Mouse (Mus musculus) lung, embryonic 14.5 days (tissue): ENCODE data around the gene Ppp4r4. TPM values are rescaled to one million over a fixed set of nuclear protein-coding genes. Genes with fewer than 3 reads are reported as not detected.
"Not testable (repeated sequence)": the region's sequence is repeated elsewhere in the genome, so short reads cannot be mapped to it uniquely, and the experiment has no call there.

Experiments
- ATAC-seq: fragments of 200-750 bp; cut with Nextera tagmentation; 2 replicates; pipeline ENCODE4 v1.8.0; 2017; ENCODE audit warnings: mild to moderate bottlenecking, moderate TSS enrichment, moderate library complexity; ENCODE audit not compliant: insufficient read depth
- DNase-seq: peaks from one replicate; pipeline ENCODE4 v3.0.0-alpha.2; 2015
- H3K27ac ChIP-seq: fragments of 300-500 bp; sonication (generic); 2 replicates; pipeline ENCODE4 v1.5.1; 2014; ENCODE audit warnings: low read depth, mild to moderate bottlenecking, moderate library complexity
- H3K27me3 ChIP-seq: fragments of 300-500 bp; sonication (generic); 2 replicates; pipeline ENCODE4 v1.6.1; 2014; ENCODE audit warnings: low read length, control low read depth; ENCODE audit not compliant: insufficient read depth
- H3K36me3 ChIP-seq: fragments of 300-500 bp; sonication (generic); 2 replicates; pipeline ENCODE4 v1.6.1; 2014; ENCODE audit warnings: control low read depth; ENCODE audit not compliant: insufficient read depth
- H3K4me1 ChIP-seq: fragments of 300-500 bp; sonication (generic); 2 replicates; pipeline ENCODE4 v1.6.1; 2014; ENCODE audit warnings: antibody characterized with exemption, control low read depth; ENCODE audit not compliant: insufficient read depth
- H3K4me2 ChIP-seq: fragments of 300-500 bp; sonication (generic); 2 replicates; pipeline ENCODE4 v1.6.1; 2014; ENCODE audit warnings: mild to moderate bottlenecking
- H3K4me3 ChIP-seq: fragments of 300-500 bp; sonication (generic); 2 replicates; pipeline ENCODE4 v1.5.1; 2014; ENCODE audit warnings: low read depth, low read length
- H3K9ac ChIP-seq: fragments of 300-500 bp; sonication (generic); 2 replicates; pipeline ENCODE4 v1.6.1; 2014
- H3K9me3 ChIP-seq: fragments of 300-500 bp; sonication (generic); 2 replicates; pipeline ENCODE4 v1.6.1; 2016; ENCODE audit warnings: low read depth, low read length, control low read depth
- CTCF ChIP-seq: IDR thresholded peaks from 2 replicates; pipeline ENCODE4 v1.5.1; 2016; ENCODE audit warnings: antibody characterized with exemption, low read depth
- WGBS: fragments of 180-500 bp; shearing (Covaris S2); extraction: QIAGEN DNeasy Blood & Tissue Kit; methylation state at CpG from one replicate; pipeline ENCODE4 v1.1.7; 2014; 5-methylcytosine and 5-hydroxymethylcytosine counted together
- polyA plus RNA-seq: library from polyadenylated mRNA; unstranded; fragments of >200 nt; fragmentation: Nextera tagmentation; extraction: Ambion mirVana; gene quantifications from 2 replicates; pipeline ENCODE4 v1.2.1, GENCODE M21; 2014

Gene Ppp4r4
- polyA plus RNA-seq, 1 experiment from 2014 or later: 1.6 TPM

DNA sequence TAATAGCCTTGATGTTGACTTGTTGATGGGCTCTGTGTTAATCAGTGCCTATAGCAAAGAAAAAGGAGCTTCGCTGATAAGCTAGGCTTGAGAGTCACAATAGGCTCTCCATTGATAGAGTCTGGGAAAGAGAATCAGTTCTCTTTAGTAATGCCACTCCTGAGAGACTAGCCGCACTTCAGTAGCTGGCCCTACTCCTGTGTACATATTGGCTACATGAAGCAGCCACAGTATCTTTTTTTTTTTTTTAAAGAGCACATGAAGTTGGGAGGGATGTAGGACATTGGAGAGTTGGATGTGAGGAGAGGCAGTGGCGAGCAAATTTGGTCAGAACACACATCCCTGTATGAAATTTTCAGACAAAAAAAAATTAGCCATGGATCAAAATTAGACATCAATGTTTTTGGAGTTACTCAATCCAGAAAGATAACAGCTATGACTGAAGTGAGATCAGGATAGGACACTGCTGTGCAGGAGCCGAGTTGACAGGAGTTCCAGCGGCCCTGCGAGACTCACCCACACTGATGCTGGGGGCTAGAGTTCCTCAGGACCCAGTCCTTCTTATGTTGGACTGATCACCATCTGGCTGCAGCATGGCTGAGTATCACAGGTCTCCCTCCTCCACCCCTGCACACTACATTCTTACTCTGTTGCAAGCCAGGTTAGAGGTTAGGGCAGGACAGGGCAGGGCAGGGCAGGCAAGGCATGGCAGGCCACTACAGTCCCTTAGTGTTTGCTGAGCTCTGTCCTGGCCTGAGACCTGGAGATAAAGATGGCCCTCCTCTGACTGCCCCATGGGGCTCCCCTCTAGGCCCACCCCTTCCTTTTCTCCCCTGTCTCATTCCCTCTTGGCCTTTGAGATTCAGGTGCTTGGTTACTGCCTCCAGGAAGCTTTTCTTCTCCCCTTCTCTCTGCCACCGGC lies 123.3 kb downstream of the Ppp4r4 start:
- Histone ChIP-seq H3K4me1 (no peaks in the 10 kb centered on the region), H3K9ac (no peak overlapping the region), H3K27ac (no peak overlapping the region), H3K9me3 (no peaks in the 10 kb centered on the region), H3K4me2 (no peak overlapping the region), H3K27me3 (no peaks in the 10 kb centered on the region), H3K36me3 (no peaks in the 10 kb centered on the region), H3K4me3 (no peak overlapping the region)
- ATAC-seq (peak; percentile 63), DNase-seq (peak; percentile 16)
- no peak for TF ChIP-seq CTCF
- WGBS: 63% methylated on average over 7 of the region's 7 CpGs

DNA sequence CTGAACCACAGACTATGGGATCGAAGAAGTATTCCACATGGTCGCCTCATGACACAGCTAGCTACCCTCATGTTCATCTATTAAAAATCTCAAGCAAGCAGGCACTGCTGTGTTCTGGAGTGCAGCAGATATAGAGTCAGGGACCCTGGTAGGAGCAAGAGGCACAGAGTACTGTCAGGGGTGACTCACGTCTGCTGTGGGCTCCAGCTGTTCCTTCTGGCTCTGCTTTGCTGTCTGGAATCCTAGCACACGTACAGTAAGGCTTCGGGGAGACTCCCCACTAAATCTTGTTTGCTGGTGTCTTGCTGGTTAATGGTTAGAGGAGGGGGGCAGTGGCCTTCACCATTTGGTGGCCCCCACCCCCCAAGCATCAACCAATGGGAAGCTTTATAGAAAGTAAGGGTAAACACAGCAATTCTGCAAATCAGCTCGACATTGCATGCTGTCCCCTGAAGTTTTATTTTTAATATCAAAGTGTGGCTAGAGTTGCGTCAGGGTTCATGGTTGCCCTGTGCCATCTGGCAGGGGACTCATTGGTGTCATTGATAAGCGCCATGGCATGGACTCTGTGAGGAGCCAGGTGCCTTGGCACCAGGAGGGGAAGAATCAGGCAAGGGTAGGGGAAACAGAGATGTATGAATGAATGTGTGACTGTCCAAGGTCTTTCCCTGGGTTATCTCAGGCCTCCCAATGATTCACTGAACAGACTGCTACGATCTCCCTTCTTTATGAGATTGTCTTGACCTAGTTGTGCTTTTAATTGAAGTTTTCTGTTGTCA lies 125.0 kb downstream of the Ppp4r4 start, which contains the start of gene Serpina6:
Serpina6 (minus strand) TSS at position 365 of the 779 bp plus-strand sequence.
- Histone ChIP-seq H3K4me2 (no peak within 1 kb of the TSS), H3K27ac (no peak within 1 kb of the TSS), H3K36me3 (no peaks in the 10 kb centered on the region), H3K9ac (no peak within 1 kb of the TSS), H3K27me3 (no peaks in the 10 kb centered on the region), H3K4me3 (no peak within 1 kb of the TSS), H3K4me1 (no peaks in the 10 kb centered on the region), H3K9me3 (no peaks in the 10 kb centered on the region)
- 67% methylated on average over 9 of the region's 9 CpGs for WGBS
- no peak for ATAC-seq
- no peak for DNase-seq
- no peak for TF ChIP-seq CTCF

DNA sequence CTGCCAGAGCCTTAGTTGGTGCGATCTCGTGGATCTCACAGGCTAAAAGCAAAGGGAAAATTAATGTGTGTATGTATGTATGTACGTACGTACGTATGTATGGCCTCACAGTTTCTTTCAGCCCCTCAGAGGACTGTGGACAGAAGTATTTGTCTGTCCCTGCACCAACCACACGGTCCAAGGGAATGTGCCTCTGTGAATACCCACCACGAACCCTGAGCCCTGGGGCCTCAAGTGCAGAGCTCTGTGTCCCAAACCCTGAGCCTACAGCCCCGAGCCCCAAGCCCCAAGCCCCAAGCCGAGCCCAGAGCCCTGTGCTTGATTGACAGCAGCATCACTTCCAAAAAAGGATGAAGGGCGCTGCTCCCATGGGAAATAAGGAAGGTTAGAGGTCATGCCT lies 125.9 kb downstream of the Ppp4r4 start:
- Histone ChIP-seq H3K4me1 (no peaks in the 10 kb centered on the region), H3K27me3 (no peaks in the 10 kb centered on the region), H3K4me2 (no peak overlapping the region), H3K9me3 (no peaks in the 10 kb centered on the region), H3K9ac (no peak overlapping the region), H3K36me3 (no peaks in the 10 kb centered on the region), H3K4me3 (no peak overlapping the region), H3K27ac (no peak overlapping the region)
- DNase-seq (no peak), ATAC-seq (no peak)
- TF ChIP-seq CTCF: no peak
- 72% methylated on average over 10 of the region's 10 CpGs for WGBS

DNA sequence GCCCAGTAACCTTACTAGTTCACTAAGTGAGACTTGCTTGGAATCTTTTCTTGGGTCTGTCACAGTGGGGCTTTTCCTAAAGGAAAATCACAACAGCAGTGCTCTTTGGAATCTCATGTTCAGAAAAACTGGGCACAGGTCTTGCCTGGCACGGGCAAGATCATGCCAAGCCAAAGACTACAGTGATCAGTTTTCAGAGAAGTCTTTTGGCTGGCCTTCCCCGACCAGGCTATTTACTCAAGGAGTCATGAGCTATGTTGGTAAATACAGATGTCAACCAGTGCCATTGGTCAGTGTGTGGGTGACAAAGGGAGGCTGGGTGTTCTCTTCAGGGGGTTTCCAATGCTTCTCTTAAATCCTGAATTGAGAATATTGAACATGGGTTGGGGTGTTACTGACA lies 127.1 kb downstream of the Ppp4r4 start:
- DNase-seq: no peak
- Histone ChIP-seq H3K4me3 (no peak overlapping the region), H3K9ac (no peak overlapping the region), H3K27me3 (no peaks in the 10 kb centered on the region), H3K27ac (no peak overlapping the region), H3K36me3 (no peaks in the 10 kb centered on the region), H3K4me1 (no peaks in the 10 kb centered on the region), H3K9me3 (no peaks in the 10 kb centered on the region), H3K4me2 (no peak overlapping the region)
- TF ChIP-seq CTCF: no peak
- no peak for ATAC-seq
- 75% methylated on average over 2 of the region's 2 CpGs for WGBS

DNA sequence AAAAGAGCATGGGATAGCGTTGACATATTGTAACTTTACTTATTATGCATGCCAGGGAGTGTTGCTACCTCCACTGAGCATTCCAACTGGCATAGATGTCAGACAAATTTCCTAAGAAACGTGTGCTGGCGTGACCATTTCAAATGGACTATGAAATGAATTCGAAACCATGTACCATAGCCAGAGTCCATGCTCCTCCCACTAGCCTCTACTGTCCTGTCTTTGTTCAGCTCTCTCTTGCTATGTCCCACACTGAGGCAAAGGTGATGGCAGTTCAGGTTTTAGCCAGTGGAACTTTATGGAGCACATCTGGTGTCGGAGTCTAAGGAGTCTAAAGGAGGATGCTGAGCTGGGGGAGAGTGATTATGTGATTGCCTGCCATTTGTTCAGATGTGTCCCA lies 128.0 kb downstream of the Ppp4r4 start:
- Histone ChIP-seq H3K9ac (no peak overlapping the region), H3K4me2 (no peak overlapping the region), H3K27ac (no peak overlapping the region), H3K9me3 (no peaks in the 10 kb centered on the region), H3K4me1 (no peaks in the 10 kb centered on the region), H3K27me3 (no peaks in the 10 kb centered on the region), H3K4me3 (no peak overlapping the region), H3K36me3 (no peaks in the 10 kb centered on the region)
- 80% methylated on average over 5 of the region's 5 CpGs for WGBS
- no peak for DNase-seq
- TF ChIP-seq CTCF: no peak
- no peak for ATAC-seq

DNA sequence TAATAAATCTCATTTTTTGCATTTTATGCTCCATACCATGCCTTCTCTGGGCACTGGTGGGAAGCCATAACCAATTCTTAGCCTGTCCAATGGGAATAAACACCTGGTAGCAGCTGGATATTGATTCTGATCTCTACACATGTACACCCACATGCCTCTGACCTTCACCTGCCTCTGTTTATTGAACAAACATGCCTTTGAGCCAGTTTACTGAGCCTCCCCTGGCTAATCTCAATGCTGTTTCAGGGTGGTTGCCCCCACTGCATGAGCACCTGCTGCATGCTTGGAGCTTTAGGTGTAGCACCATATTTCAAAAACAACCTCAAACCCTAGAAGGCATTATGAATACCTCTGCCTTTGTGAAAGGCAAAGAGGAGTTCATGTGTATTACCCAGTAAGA lies 130.0 kb downstream of the Ppp4r4 start:
- H3K4me3 ChIP-seq, H3K27me3 ChIP-seq, H3K9ac ChIP-seq, H3K27ac ChIP-seq, H3K4me1 ChIP-seq, DNase-seq, ATAC-seq, H3K9me3 ChIP-seq, H3K4me2 ChIP-seq, H3K36me3 ChIP-seq: not testable (repeated sequence)

Other genes with a start within 250 kb of the Ppp4r4 start
- 0.13 TPM in 1 of 2 replicates, not detected in the other for gene Fam181a, start 221.3 kb upstream of the Ppp4r4 start, polyA plus RNA-seq
- 4.5 and 7.8 TPM in 2 replicates for gene Asb2, start 176.3 kb upstream of the Ppp4r4 start, polyA plus RNA-seq
- gene Otub2, start 143.6 kb upstream of the Ppp4r4 start, polyA plus RNA-seq: 8.3 and 8.5 TPM in 2 replicates
- 0.51 and 0.62 TPM in 2 replicates for gene 9330161L09Rik, start 124.5 kb upstream of the Ppp4r4 start, polyA plus RNA-seq
- gene Ddx24, start 106.5 kb upstream of the Ppp4r4 start, polyA plus RNA-seq: 78.6 and 89.0 TPM in 2 replicates
- 30.9 and 35.1 TPM in 2 replicates for gene Ifi27, start 98.1 kb upstream of the Ppp4r4 start, polyA plus RNA-seq
- 10.4 and 11.3 TPM in 2 replicates for gene Ifi27l2a, start 88.6 kb upstream of the Ppp4r4 start, polyA plus RNA-seq
- gene Ifi27l2b, start 75.1 kb upstream of the Ppp4r4 start, polyA plus RNA-seq: not detected in 2 replicates
- 0.08 TPM in 1 of 2 replicates, not detected in the other for gene Serpina10, start 99.2 kb downstream of the Ppp4r4 start, polyA plus RNA-seq
- 0.27 and 1.3 TPM in 2 replicates for gene Serpina6, start 124.9 kb downstream of the Ppp4r4 start, polyA plus RNA-seq
- not detected in 2 replicates for gene Serpina16, start 143.9 kb downstream of the Ppp4r4 start, polyA plus RNA-seq
- gene Serpina1f, start 163.2 kb downstream of the Ppp4r4 start, polyA plus RNA-seq: not detected in 2 replicates
- not detected in 2 replicates for gene Serpina1d, start 241.3 kb downstream of the Ppp4r4 start, polyA plus RNA-seq